Mouse (Mus musculus) cerebellum, adult (tissue): ENCODE results near the gene Rapgef3.

Experiments
- ATAC-seq: cut with Nextera tagmentation; 2 replicates; pipeline ENCODE4 v1.9.2; 2017; ENCODE audit warnings: mild to moderate bottlenecking, moderate library complexity, mixed read lengths; ENCODE audit not compliant: insufficient number of reproducible peaks, low FRiP score, low TSS enrichment

Gene Rapgef3

DNA sequence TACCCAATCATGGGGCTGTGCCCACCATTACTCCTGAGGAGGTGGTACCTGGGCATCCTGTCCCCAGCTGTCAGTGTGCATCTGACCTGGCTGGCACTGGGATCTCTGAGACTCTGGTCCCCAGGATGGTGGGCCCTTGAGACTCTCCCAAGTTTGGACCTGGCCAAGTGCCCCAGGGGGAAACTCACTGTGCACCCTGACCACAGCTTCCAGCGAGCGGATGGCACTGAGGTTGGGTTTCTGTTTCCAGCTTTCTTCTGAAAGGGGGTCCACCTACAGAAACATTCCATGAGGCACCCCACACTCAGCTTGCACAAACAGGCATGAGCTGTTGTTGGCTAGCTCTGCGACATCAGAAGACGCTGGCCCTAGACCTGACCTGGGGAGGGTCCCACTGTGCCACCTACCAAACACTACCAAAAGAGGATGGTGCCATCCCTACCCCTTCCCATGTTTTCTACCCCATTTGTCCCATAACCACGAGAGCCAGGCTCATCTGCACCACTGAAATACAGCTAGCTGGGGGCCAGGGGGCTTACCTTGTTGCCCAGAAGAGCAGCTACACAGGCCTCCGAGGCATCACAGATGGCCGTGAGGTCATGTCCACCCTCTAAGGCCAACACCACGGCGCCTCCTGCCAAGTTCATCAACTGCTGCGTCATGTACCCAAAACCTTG lies 27.9 kb upstream of the Rapgef3 start:
- no peak for ATAC-seq

DNA sequence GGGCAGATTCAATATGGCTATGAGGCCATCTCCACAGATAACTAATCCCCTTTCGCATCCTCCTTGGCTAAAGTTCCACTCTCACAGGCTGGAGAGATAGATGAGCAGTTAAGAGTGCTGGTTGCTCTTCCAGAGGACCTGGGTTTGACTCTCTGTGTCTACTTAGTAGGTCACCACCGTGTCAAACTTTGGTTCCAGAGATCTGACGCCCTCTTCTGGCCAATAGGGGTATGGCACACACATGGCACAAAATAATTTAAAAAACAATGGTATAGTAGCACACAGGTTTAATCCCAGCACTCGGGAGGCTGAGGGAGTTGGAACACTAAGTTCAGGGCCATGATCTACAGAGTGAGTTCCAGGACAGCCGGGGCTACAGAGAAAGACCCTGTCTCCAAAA lies 26.5 kb upstream of the Rapgef3 start:
- ATAC-seq: no peak

DNA sequence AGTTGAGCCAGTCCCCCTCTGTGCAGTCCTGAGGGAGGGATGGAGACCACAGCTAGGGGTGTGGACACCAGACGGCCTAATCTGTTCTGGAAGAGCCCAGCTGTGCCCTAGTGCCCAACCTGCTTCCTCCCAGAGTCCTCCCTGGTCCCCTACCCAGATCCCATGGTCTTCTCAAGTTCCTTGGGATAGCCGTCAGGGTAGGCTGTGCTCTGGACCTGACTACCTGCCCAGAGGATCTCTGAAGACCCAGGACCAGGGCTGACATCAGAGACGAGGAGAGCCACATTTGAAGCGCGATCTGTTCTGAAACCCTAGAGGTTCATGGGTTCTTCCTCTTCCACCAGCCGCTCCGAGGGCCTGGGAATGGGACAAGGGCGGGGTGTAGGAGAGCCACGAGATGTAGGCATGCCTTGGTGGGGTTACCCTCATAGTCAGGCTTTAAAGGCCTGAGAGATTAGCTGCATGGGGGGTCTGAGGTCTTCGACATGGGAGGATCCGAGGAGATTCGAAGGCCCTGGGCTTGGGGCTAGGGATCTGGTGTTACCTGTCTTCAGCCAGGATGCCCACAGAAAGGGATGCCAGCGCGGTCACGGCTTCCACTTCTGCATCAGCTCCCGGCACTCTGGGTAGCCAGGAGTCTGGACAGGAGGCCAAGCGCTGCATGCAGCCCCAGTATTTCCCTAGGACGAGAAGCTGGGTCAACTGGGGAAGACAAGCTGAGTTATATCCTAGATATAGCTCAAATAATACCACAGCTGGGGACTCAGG lies 25.8 kb upstream of the Rapgef3 start:
- no peak for ATAC-seq

DNA sequence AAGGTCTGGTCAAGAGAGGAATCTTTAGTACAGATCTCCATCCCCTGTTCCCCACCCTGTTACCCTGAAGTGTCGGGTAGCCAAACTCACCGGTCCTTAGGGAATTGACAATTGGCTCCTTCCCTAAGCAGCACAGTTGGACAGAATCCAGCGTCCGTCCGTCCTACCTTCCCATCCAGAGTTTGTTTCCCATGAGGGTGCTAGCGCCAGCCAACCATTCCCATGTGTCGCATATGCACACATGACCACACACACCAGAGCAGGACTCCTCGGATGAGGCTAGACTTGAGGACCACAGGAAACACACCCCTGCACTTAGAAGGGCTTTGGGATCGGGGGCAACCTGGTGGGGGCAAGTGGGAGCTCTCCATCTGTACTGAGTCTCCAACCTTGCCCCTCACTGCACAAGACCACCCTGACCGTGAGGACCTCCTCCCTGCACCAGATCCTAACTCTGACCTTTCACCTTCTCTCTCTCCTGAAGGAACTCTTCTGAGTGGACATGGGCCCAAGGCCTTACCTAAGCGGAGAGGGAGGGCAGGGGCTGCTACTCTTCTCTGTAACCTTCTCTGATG lies 23.4 kb upstream of the Rapgef3 start:
- no peak for ATAC-seq

DNA sequence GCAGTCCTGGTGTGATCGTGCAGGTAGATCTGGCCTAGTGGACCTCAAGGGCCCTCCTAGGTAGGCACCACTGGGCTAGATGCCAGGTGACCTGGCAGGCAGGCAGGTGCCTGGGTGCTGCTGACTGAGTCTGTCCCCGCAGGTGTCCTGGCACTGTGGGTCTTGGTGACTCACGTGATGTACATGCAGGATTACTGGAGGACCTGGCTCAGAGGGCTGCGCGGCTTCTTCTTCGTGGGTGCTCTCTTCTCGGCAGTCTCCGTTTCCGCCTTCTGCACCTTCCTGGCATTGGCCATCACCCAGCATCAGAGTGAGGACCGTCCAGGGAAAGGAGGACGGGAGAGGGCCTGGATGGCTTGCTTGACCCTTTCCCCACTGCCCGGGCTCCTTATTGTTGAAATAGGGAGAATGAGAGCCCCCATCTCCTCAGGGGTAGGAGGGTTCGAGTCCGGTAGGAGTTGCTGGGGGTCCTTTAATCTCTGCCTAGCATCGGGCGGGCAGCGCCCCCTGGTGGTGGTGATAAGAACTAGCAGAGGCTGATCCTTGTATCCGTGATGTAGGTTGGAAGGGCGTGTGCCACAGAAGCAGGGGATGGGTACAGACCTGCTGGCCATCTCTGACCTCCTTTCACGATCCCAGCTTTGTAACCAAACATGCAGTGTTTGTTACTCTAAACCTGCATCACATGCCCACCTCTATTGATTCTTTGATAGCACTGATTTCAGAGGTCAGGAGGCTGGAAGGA lies 22.2 kb upstream of the Rapgef3 start:
- ATAC-seq: peak; percentile 37; the same call in 1 of the 2 replicates

DNA sequence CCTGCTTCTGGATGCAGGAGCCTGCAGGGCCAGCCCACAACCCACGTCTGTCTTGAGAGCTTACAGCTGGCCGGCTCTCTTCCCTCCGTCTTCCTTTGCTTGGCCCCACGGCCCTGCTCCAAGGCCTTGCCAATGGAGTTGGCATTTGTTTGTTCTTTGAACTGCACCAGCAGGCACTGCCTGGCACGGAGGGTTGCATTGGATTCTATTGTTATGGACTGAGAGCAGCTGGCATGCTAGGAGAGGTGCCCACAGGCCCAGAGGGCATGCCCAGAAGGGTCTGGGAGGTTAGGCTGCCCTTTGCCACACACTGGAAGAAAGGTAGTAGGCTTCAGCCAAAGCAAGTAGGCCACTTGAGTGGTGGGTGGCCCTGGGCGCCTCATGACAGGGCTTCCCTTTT lies 21.0 kb upstream of the Rapgef3 start:
- ATAC-seq: 0 out of 2 replicates have a peak, but pooled peaks have one; percentile 24

DNA sequence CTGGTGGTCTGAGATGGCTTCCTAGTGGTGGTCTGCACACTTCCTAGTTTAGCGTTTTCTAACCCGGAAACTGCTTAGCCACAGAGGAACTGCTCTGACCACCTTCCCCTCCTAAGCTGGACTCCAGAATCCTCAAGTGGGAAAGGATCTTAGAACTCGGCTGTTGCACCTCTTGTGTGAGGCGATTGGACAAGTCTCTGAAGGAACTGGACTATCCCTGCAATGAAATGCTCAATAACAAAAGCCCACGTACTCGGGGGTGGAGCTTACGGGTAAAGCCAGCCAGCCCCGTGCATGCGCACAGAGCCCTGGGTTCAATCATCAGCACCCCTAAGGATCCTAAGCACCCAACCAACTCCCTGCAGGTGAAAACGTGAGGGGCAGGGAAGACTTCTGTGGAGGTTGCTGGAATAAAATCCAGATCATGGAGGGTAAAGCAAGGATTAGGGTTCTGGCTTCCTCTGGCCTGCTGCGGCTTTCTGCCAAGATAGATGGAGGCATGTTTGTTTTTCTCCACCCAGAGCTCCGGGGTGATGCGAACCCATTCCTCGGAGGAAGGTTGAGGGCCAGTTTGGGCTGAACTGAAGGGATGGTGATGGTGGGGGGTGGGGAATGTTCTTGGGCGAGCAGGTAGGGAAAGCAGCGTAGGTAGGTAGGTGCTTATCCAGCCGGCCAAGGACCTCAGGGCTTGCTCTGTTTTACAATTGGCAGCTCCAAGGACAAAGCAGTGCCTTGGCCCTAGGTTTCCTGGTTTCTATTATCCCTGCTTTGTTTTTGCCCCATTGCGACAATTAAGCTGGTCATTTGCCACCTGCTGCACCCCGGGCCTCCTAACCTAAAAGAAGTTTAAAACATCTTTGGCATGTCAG lies 20.3 kb upstream of the Rapgef3 start:
- no peak for ATAC-seq

DNA sequence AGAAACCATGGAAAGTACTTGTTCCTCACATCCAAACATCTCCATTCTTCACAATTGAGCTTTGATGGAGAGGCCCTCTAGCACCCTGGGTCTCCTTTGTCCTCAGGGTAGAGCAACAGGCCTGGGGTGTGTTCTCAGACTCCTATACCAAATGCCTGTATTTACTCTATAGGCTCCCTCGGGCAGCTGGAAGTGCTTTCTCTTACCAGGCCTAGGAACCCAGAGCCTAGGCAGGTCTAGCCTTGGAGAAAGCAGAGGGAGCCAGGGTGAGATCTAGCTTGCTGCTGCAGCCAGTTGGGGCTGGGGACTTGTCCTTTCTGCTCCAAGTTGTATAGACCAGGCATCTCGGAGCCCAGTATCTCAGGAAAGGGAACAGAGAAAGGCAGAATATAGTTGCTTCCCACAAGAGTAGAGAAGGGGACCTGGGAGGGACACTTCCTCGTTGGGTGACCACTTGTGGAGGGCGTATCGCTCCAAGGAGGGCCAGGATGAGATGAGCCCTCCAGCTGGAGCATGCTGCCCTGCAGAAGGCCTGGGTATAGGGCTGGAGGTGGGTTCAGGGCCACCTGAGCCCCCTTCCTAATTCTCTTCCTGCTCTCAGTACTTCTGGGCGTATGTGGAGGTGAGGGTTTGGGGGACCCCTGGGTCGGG lies 19.5 kb upstream of the Rapgef3 start:
- no peak for ATAC-seq

DNA sequence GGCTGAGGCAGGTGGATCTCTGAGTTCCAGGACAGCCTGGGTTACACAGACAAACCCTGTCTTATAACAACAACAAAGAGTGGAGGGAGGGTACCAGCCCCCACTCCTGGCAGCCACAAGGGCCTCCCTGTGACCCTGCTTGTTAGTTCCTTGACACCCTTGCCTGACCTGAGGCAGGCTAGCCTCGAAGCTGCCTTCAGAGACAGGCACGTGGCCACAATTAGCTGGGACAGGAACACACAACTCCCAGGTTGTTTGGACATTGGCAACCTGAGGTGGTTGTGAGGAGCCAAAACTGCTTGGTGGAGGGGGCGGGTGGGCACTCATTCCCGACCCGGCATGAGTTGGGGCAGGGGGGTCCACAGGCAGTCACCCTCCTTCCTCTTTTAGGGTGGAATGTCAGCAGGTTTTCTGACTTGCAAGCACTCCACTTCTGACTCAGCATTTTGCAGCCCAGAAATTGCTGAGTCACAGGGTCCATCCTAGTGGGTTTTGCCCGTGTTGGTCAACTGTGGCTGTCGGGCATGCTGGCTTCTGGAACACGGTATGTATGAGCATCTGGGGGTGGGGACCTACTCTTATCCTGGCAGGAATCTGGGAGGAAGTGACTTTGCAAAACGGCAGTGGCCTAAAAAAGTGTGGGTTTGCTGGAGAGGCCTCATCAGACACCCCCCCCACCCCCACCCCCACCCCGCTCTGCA lies 18.8 kb upstream of the Rapgef3 start:
- no peak for ATAC-seq

DNA sequence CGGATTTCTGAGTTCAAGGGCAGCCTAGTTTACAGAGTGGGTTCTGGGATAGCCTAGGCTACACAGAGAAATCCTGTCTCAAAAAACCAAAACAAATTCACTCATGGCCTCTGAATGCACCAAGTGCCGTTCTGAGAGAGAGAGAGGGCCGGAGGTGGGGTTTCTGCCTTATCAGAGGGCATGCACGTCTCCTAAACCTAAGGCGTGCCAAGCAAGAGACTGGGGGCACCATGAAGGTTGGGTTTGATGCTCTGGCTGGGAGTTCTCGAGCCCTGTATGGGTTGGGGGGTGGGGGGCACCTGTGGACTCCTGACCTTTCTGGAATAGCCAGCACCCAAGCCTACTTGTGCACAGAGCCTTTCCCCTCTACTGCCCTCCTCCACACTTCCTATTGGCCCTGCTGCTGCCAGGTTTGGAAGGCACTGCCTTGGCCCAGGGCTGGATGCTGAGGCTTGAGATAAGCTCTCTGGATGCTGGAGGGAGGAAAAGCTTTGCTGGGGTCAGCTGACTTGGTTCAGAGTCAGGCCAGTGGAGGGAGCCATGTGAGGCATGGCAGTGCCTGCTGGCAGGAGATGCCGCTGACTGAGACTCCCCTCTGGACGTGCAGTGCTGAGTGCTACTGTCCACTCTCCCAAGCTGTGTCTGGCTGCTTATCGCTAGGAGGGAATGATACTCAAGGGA lies 18.1 kb upstream of the Rapgef3 start:
- ATAC-seq: no peak

DNA sequence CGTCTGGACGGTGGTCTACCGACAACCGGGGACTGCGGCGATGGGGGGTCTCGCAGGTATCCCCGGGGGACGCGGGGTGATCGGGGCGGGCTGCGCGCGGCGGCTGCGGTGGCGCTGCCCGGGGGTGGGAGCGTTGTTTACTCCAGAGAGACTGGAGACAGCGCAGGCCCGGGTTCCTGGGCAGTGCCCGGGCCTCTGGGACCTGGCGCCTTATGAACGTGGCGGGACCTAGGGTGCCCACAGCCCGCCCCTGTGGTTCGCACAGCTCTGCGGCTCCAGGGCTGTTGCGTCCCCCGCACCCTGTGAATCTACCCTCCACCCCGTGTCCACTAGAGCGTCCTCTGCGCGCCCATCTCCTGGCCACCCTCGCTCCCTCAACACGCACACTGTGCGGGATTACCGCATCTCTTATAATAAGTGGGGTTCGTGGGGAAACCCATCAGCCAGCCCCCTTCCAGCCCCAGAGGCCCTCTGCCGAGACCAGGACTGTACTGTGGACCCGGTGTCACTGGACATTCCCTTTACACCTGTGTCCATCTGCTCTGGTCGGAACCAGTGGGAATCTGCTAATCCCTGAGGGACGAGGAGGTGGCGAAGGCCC lies 16.9 kb upstream of the Rapgef3 start:
- ATAC-seq: peak; percentile 39

DNA sequence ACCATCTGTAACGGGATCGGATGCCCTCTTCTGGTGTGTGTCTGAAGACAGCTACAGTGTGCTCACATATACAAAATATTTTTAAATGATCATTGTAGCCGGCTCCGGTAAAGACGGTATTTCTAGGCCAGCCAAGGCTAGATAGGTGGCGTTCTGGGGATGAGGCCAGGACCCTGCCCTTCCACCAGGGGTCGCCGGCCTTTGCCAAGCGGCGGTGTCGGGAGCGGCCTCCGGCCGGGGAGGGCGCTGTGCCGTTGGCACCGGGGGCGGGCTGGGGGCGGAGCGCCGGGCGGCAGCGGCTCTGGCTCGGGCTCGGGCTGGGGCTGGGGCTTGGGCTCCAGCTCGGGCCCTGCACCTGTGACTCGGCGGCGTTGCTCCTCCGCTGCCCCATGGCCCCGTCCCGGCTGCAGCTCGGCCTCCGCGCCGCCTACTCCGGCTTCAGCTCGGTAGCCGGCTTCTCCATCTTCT lies 16.4 kb upstream of the Rapgef3 start:
- ATAC-seq: peak; percentile 63

DNA sequence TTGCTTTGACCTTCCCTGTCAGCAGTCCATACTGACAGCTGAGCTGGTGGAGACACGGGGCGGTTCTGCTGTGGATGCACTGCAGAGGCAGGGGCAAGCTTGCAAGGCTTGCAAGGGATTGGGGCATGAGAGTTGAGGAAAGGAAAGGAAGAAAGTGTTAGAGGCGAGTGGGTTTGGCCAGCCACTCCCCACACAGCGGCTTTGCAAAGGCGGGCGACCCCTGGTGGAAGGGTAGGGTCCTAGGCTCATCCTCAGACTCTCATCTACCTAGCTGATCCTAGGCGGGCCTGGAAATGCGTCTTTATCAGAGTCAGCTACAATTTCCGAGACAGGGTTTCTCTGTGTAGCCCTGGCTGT lies 15.0 kb upstream of the Rapgef3 start:
- no peak for ATAC-seq

DNA sequence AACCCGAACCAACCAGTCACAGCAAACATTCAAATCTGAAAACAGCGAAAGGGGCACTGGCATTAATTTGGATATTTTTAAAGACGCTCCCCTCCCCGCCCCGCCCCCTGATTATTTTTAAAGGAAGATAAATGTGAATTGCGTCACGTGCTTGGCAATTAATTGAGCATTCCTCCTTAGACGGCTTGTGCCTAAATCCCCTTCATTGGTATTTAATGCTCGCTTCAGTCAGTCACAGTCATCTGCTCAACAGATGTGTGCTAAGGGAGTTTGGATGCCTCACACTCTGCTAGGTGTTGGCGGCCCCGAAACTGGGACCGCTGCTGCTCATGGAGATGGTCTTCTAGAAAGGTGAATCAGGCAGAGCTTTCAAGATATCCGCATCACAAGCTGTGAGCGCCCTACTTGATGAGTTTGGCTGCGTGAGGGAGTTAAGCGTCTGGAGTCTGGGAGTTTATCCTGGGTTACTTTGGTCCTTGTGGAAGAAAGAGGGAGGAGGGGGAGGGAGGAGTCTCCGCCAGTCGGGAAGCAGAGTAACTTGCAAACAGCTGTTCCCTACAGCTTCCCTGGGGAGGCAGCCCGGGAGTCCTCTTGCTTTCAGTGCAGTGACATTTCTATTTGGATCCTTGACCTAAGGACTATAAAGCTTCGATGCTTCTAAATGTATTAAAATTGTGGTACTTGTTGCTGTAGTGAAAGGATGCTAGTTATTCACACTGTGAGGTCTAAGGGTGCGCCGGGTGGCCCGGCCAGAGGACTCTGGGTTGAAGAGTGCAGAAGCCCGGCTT lies 14.4 kb upstream of the Rapgef3 start:
- ATAC-seq: no peak

DNA sequence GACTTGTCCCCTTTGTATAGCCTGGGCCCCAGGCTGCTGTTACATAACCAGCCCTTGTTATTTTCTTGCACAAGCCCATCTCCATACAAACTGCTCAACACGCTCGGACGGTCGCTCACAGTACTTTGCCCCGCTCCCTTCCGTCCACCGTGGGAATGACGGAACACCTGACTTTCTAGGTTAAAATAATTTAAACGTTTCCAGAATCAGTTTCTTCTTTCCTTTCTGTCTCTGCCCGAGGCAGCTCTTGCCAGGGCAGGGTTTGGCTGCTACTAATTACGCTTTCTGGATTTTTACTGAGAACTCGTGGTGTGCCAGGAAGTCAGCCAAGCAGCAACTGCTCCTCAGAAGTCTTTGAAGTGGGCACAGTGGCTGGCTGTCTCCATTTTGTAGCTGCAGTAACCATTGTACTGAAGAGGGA lies 12.8 kb upstream of the Rapgef3 start:
- ATAC-seq: no peak

DNA sequence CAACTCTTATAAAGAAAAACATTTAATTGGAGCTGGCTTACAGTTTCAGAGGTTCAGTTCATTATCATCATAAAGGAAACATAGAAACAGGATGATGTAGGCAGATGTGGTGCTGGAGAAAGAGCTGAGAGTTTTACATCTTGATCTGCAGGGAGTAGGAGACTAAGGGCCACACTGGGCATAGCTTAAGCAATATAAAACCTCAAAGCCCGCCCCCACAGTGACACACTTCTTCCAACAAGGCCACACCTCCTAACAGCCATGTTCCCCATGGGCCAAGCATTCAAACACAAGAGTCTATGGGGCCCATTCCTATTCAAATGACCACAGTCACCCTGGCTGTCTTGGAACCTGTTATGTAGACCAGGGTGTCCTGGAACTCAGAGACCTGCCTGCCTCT lies 11.8 kb upstream of the Rapgef3 start:
- no peak for ATAC-seq
